Mouse (Mus musculus): Measurements from ENCODE around the gene Kif22.
A peak's percentile ranks its signal among the peaks of the same experiment; 100 is the strongest.

Kif22 gene

GRCm38 (mm10) chr7:127016971-127017949 lies 25.0 kb downstream of the Kif22 start, which contains the start of gene Pagr1a:
TSS of gene Pagr1a (minus strand) at chr7:127017352.
- peak; percentile 95 for DNase-seq (ENCODE audit: inconsistent ontology term)

- no peak for DNase-seq (ENCODE audit: inconsistent ontology term)
Measured at GRCm38 (mm10) chr7:127016486-127016938, 25.8 kb downstream of the Kif22 start.

GRCm38 (mm10) chr7:127016481-127016485 lies 26.0 kb downstream of the Kif22 start, which contains the start of gene Pagr1b:
TSS of gene Pagr1b (minus strand) at chr7:127016484.
- no peak for DNase-seq (ENCODE audit: inconsistent ontology term)

GRCm38 (mm10) chr7:127016081-127016480 lies 26.2 kb downstream of the Kif22 start:
- DNase-seq (ENCODE audit: inconsistent ontology term), result peak; percentile 73

GRCm38 (mm10) chr7:127014993-127015392 lies 27.3 kb downstream of the Kif22 start:
- no peak for DNase-seq (ENCODE audit: inconsistent ontology term)

- peak; percentile 63 for DNase-seq (ENCODE audit: inconsistent ontology term)
Measured at GRCm38 (mm10) chr7:127014320-127014719, 28.0 kb downstream of the Kif22 start, which contains the start of gene Mvp. TSS of gene Mvp (minus strand) at chr7:127014621.

GRCm38 (mm10) chr7:127013385-127013784 lies 28.9 kb downstream of the Kif22 start:
- DNase-seq (ENCODE audit: inconsistent ontology term), result no peak

- no peak for DNase-seq (ENCODE audit: inconsistent ontology term)
Measured at GRCm38 (mm10) chr7:127012845-127013244, 29.4 kb downstream of the Kif22 start.

GRCm38 (mm10) chr7:127012374-127012773 lies 29.9 kb downstream of the Kif22 start:
- no peak for DNase-seq (ENCODE audit: inconsistent ontology term)

- no peak for DNase-seq (ENCODE audit: inconsistent ontology term)
Measured at GRCm38 (mm10) chr7:127011717-127012116, 30.6 kb downstream of the Kif22 start.

- no peak for DNase-seq (ENCODE audit: inconsistent ontology term)
Measured at GRCm38 (mm10) chr7:127011051-127011450, 31.2 kb downstream of the Kif22 start.

- DNase-seq (ENCODE audit: inconsistent ontology term), result peak; percentile 42
Measured at GRCm38 (mm10) chr7:127009307-127010085, 32.8 kb downstream of the Kif22 start.

- DNase-seq (ENCODE audit: inconsistent ontology term), result peak; percentile 70
Measured at GRCm38 (mm10) chr7:127008239-127009019, 33.8 kb downstream of the Kif22 start.

- no peak for DNase-seq (ENCODE audit: inconsistent ontology term)
Measured at GRCm38 (mm10) chr7:127007313-127008024, 34.8 kb downstream of the Kif22 start.

GRCm38 (mm10) chr7:127004122-127004875 lies 38.0 kb downstream of the Kif22 start:
- no peak for DNase-seq (ENCODE audit: inconsistent ontology term)

- no peak for DNase-seq (ENCODE audit: inconsistent ontology term)
Measured at GRCm38 (mm10) chr7:127003620-127004019, 38.7 kb downstream of the Kif22 start.

GRCm38 (mm10) chr7:126999568-126999967 lies 42.7 kb downstream of the Kif22 start:
- DNase-seq (ENCODE audit: inconsistent ontology term), result no peak

- no peak for DNase-seq (ENCODE audit: inconsistent ontology term)
Measured at GRCm38 (mm10) chr7:126996449-126996848, 45.8 kb downstream of the Kif22 start.

GRCm38 (mm10) chr7:126988816-126989215 lies 53.5 kb downstream of the Kif22 start:
- DNase-seq (ENCODE audit: inconsistent ontology term), result no peak

- peak; percentile 26 for DNase-seq (ENCODE audit: inconsistent ontology term)
Measured at GRCm38 (mm10) chr7:126986319-126986718, 56.0 kb downstream of the Kif22 start.
